Mouse (Mus musculus) embryonic facial prominence, embryonic 15.5 days (tissue): Measurements from ENCODE around the gene Sdk2. TPM values are rescaled to one million over a fixed set of nuclear protein-coding genes. Genes with fewer than 3 reads are reported as not detected.
A peak's percentile ranks its signal among the peaks of the same experiment; 100 is the strongest.

Experiments
- ATAC-seq: fragments of 200-750 bp; cut with Nextera tagmentation; 2 replicates; pipeline ENCODE4 v1.8.0; 2017; ENCODE audit warnings: low read depth, moderate TSS enrichment; ENCODE audit not compliant: insufficient number of reproducible peaks, low FRiP score, low TSS enrichment
- H3K27ac ChIP-seq: fragments of 300-500 bp; sonication (generic); replicated peaks from 2 replicates; pipeline ENCODE4 v1.5.1; 2015; ENCODE audit warnings: mild to moderate bottlenecking, inconsistent platforms
- H3K27me3 ChIP-seq: fragments of 300-500 bp; sonication (generic); 2 replicates; pipeline ENCODE4 v1.6.1; 2015; ENCODE audit warnings: inconsistent platforms
- H3K36me3 ChIP-seq: fragments of 300-500 bp; sonication (generic); 2 replicates; pipeline ENCODE4 v1.6.1; 2015; ENCODE audit warnings: mild to moderate bottlenecking, inconsistent platforms
- H3K4me1 ChIP-seq: fragments of 300-500 bp; sonication (generic); 2 replicates; pipeline ENCODE4 v1.6.1; 2015; ENCODE audit warnings: inconsistent platforms
- H3K4me2 ChIP-seq: fragments of 300-500 bp; sonication (generic); replicated peaks from 2 replicates; pipeline ENCODE4 v1.6.1; 2015; ENCODE audit warnings: mild to moderate bottlenecking, inconsistent platforms
- H3K4me3 ChIP-seq: fragments of 300-500 bp; sonication (generic); replicated peaks from 2 replicates; pipeline ENCODE4 v1.5.1; 2015; ENCODE audit warnings: mild to moderate bottlenecking, inconsistent platforms
- H3K9ac ChIP-seq: fragments of 300-500 bp; sonication (generic); 2 replicates; pipeline ENCODE4 v1.6.1; 2015; ENCODE audit warnings: inconsistent platforms
- H3K9me3 ChIP-seq: fragments of 300-500 bp; sonication (generic); replicated peaks from 2 replicates; pipeline ENCODE4 v1.6.1; 2016; ENCODE audit warnings: inconsistent platforms
- WGBS: fragments of 180-500 bp; shearing (Covaris S2); methylation state at CpG from one replicate; pipeline ENCODE4 v1.1.7; 2015; 5-methylcytosine and 5-hydroxymethylcytosine counted together
- polyA plus RNA-seq: library from polyadenylated mRNA; unstranded; fragments of >200 nt; fragmentation: Nextera tagmentation; extraction: Ambion mirVana; gene quantifications from 2 replicates; pipeline ENCODE4 v1.2.1, GENCODE M21; 2015

Gene Sdk2
- polyA plus RNA-seq, 1 experiment from 2014 or later: 4.8 TPM

DNA sequence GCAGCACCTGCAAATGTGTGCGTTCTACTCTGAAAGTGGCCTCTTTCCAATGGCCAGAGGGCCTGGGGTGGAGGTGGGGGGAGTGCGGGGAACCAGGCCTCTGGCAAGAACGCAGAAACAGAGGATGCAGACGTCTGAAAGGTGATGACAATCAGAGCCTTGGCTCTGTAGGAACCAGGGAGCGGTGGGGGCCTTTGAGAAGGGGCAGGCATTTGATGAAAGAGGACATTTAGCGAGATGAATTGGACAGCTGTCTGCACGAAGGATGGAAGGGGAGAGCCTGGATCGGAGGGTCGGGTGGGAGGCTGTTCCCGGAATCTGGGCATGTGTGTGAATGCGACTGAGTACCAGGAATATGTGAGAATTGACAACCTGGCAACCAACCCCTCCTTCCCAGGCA, 47.8 kb downstream of the Sdk2 start:
- WGBS: 36% methylated on average over 11 of the region's 11 CpGs
- Histone ChIP-seq H3K36me3 (no peaks in the 10 kb centered on the region), H3K4me3 (no peak overlapping the region), H3K9ac (no peak overlapping the region), H3K27me3 (peaks cover 24% of the 10 kb centered on the region), H3K4me2 (no peak overlapping the region), H3K27ac (no peak overlapping the region), H3K4me1 (peaks cover 40% of the 10 kb centered on the region), H3K9me3 (no peaks in the 10 kb centered on the region)
- no peak for ATAC-seq

DNA sequence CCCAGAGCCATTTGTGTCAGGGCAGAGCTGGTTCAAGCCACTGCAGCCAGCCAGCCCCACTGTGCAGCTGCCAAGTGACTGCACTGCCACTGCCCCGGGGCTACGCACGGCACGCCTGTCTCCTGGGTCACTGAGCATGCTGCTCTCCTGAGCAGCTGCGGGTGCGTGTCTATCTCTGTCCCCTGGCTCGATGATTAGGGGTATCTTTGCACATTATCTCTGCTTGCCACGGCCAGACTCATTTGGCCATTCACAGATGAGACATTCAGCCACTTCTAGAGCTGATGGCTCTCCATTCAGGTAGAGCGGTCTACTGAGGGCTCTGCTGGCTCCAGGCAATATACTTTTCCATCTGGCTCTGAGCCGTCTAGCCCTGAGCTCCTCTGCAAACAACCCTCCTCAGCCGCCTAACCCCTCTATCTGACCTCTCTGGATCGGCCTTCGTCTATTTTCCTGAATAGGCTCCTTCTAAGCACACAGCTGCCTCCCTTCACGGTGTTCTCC, 49.9 kb downstream of the Sdk2 start:
- ATAC-seq: no peak
- H3K9ac ChIP-seq: no peak overlapping the region
- H3K4me3 ChIP-seq: no peak overlapping the region
- peaks cover 40% of the 10 kb centered on the region for H3K4me1 ChIP-seq
- peaks cover 24% of the 10 kb centered on the region for H3K27me3 ChIP-seq
- no peak overlapping the region for H3K4me2 ChIP-seq
- no peak overlapping the region for H3K27ac ChIP-seq
- WGBS: 23% methylated on average over 14 of the region's 14 CpGs
- no peaks in the 10 kb centered on the region for H3K9me3 ChIP-seq
- H3K36me3 ChIP-seq: no peaks in the 10 kb centered on the region

DNA sequence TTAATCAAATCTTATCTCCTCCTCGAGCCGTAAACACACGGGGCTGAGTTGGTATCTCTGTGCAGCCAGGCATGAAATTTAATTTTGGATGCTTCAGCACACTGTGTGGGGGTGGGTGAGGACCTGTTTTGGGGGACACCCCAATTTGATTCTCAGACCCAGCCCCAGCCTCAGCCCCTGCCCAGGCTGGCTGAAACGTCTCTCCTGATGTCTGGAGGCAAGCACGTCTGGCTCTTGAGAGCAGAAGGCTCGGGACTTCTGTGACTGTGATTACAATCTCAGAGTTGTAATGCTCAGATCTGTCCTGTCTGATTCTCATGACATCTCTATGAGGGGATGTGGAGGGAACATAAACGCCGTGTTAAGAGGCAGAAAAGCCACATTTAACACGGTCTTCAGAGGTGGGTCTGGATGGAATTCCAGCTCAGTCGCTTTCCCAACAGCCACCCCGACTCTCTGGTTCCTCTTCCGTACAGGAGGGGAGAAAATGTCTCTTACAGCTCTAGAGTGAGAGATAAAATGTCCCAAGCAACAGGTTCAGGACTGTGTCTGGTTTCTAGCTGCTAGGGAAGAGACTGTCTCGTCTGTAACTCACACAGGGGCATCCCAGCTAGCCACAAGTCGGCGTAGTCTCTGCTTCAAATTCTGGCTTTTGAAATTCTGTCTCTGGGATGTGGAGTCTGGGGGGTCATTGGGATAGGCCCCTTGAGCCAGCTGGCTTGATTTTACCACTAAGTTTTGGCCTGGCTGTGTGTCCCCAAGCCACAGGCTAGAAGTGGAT, 50.5 kb downstream of the Sdk2 start:
- Histone ChIP-seq H3K4me2 (peak overlapping the region; percentile 10; the same call in 1 of the 2 replicates), H3K27me3 (peaks cover 24% of the 10 kb centered on the region), H3K9me3 (no peaks in the 10 kb centered on the region), H3K27ac (no peak overlapping the region), H3K4me3 (no peak overlapping the region), H3K9ac (no peak overlapping the region), H3K4me1 (peaks cover 40% of the 10 kb centered on the region), H3K36me3 (no peaks in the 10 kb centered on the region)
- ATAC-seq: no peak
- 13% methylated on average over 15 of the region's 15 CpGs for WGBS

GRCm38 (mm10) chr11:114011523-114011922, 55.3 kb downstream of the Sdk2 start:
- H3K4me2 ChIP-seq: no peak overlapping the region
- 52% methylated on average over 9 of the region's 9 CpGs for WGBS
- no peak overlapping the region for H3K4me3 ChIP-seq
- no peak overlapping the region for H3K9ac ChIP-seq
- H3K27me3 ChIP-seq: no peaks in the 10 kb centered on the region
- no peak overlapping the region for H3K27ac ChIP-seq
- ATAC-seq: no peak
- peaks cover 21% of the 10 kb centered on the region for H3K4me1 ChIP-seq
- H3K9me3 ChIP-seq: no peaks in the 10 kb centered on the region
- H3K36me3 ChIP-seq: no peaks in the 10 kb centered on the region

DNA sequence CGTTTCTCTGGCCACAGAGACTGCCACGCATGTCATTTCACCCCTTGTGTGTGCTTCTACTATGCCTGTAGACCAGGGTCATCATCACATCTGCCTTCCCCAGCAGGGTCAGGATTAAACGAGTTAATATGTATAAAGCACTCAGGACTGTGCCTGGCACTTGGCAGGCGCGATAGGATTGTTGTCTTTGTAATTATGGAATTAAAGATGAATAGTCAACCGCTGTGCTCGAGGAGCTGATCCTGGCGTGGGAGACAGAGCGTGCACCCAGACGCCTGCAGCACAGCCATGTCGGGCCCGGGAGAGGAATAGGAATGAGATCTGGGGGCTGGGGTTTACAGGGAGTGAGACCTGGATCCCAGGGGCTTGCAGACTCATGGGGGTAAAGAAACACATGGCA, 61.0 kb downstream of the Sdk2 start:
- Histone ChIP-seq H3K27ac (no peak overlapping the region), H3K36me3 (no peaks in the 10 kb centered on the region), H3K9me3 (no peaks in the 10 kb centered on the region), H3K4me2 (no peak overlapping the region), H3K4me3 (no peak overlapping the region), H3K27me3 (no peaks in the 10 kb centered on the region), H3K4me1 (0 out of 2 replicates have a peak, but pooled peaks cover 3% of the 10 kb centered on the region), H3K9ac (no peak overlapping the region)
- WGBS: 38% methylated on average over 12 of the region's 12 CpGs
- ATAC-seq: no peak

GRCm38 (mm10) chr11:114004651-114005050, 62.2 kb downstream of the Sdk2 start:
- 0 out of 2 replicates have a peak, but pooled peaks cover 3% of the 10 kb centered on the region for H3K4me1 ChIP-seq
- H3K9ac ChIP-seq: no peak overlapping the region
- no peak overlapping the region for H3K4me2 ChIP-seq
- H3K9me3 ChIP-seq: no peaks in the 10 kb centered on the region
- WGBS: 95% methylated on average over 7 of the region's 7 CpGs
- no peaks in the 10 kb centered on the region for H3K36me3 ChIP-seq
- no peak overlapping the region for H3K27ac ChIP-seq
- H3K27me3 ChIP-seq: no peaks in the 10 kb centered on the region
- no peak overlapping the region for H3K4me3 ChIP-seq
- ATAC-seq: no peak

DNA sequence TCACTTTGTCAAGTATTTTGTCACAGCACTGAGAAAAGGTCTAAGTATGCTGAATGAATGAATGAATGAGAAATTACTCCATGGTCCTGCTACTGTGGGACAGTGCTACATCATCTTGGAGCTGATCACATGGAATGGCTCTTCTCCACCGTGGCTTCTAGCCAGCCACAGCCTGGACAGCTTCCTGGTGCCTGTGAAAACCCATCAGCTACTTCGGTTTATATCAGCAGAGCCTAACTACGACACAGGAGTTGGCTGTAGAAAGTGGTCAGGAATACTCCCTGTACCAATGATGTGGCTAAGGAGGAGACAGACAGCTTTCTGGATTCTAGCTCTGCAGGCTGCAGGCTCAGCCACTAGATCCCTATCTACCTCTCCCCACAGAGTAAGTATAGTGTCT, 63.7 kb downstream of the Sdk2 start:
- Histone ChIP-seq H3K9me3 (no peaks in the 10 kb centered on the region), H3K36me3 (no peaks in the 10 kb centered on the region), H3K27me3 (no peaks in the 10 kb centered on the region), H3K9ac (no peak overlapping the region), H3K27ac (no peak overlapping the region), H3K4me3 (no peak overlapping the region), H3K4me1 (0 out of 2 replicates have a peak, but pooled peaks cover 3% of the 10 kb centered on the region), H3K4me2 (no peak overlapping the region)
- no peak for ATAC-seq
- 84% methylated on average over 3 of the region's 3 CpGs for WGBS

DNA sequence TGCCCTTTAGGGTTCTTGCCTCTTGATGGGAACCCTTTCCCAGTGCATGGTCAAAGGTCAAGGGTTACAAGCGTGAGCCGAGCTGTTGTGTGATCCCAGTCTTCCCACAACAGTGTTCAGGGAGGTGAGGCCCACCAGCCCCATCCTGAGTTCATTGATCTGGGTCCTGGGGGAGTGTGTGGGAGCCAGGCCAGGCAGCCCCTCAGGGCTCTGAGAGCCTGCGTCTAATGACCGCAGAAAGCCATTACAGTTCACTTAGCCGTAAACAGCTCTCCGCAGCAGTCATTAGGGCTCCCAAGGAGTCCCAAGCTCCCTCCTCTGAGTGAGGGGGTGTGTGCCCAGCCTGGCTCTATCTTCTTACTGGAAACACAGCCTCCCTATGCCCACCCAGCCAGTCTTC, 66.8 kb downstream of the Sdk2 start:
- Histone ChIP-seq H3K4me2 (no peak overlapping the region), H3K27me3 (no peaks in the 10 kb centered on the region), H3K4me1 (peaks cover 6% of the 10 kb centered on the region), H3K27ac (no peak overlapping the region), H3K9ac (no peak overlapping the region), H3K36me3 (no peaks in the 10 kb centered on the region), H3K9me3 (no peaks in the 10 kb centered on the region), H3K4me3 (no peak overlapping the region)
- 48% methylated on average over 6 of the region's 6 CpGs for WGBS
- ATAC-seq: no peak

- Histone ChIP-seq H3K36me3 (no peaks in the 10 kb centered on the region), H3K9ac (no peak overlapping the region), H3K4me1 (peaks cover 6% of the 10 kb centered on the region), H3K27ac (no peak overlapping the region), H3K4me3 (no peak overlapping the region), H3K27me3 (no peaks in the 10 kb centered on the region), H3K4me2 (no peak overlapping the region), H3K9me3 (no peaks in the 10 kb centered on the region)
- WGBS: 85% methylated on average over 3 of the region's 3 CpGs
- ATAC-seq: no peak
These were observed 68.1 kb downstream of the Sdk2 start for GRCm38 (mm10) chr11:113998702-113999101.

DNA sequence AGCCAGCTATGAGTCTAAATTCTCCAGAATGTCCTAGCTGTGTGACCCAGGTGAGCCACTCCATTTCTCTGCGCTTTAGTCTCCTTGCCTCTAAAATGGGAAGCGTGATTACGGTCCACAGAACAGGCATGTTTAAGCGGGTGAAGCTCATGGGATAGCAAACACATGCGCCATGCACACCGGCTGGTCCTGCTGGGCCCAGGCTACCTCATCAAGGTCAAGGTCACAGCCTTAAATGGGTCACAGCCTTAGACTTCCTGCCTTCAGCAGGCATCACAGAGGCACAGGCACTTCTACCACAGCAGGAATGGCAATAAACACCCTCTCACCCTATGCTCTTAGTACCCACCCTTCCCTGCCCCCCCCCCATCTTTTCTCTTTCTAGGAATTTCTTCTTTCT, 72.9 kb downstream of the Sdk2 start:
- H3K4me3 ChIP-seq: no peak overlapping the region
- WGBS: 97% methylated on average over 6 of the region's 6 CpGs
- H3K9ac ChIP-seq: no peak overlapping the region
- no peaks in the 10 kb centered on the region for H3K36me3 ChIP-seq
- no peak overlapping the region for H3K27ac ChIP-seq
- peaks cover 35% of the 10 kb centered on the region for H3K4me1 ChIP-seq
- no peak for ATAC-seq
- H3K9me3 ChIP-seq: no peaks in the 10 kb centered on the region
- no peak overlapping the region for H3K4me2 ChIP-seq
- no peaks in the 10 kb centered on the region for H3K27me3 ChIP-seq

DNA sequence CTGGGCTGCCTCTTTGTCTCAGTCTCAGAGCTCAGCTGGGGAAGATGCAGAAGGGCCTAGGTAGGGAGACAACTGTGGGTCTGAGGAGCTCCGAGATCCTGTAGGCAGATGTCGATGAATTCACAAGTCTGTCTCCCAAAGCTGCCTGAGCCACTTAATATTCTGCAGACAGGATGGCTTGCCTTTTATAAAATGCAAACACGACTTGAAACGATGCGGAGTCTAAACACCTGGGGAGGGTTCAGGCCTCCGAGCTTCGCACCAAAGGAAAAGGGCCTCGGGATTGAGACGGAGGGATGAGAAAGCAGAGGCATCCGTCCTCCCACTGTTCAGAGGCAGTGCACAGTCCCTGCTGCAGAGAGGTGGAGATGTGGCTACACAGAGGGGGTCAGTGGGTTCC, 74.0 kb downstream of the Sdk2 start:
- no peak for ATAC-seq
- Histone ChIP-seq H3K9ac (no peak overlapping the region), H3K4me3 (no peak overlapping the region), H3K27me3 (no peaks in the 10 kb centered on the region), H3K4me1 (peaks cover 35% of the 10 kb centered on the region), H3K36me3 (no peaks in the 10 kb centered on the region), H3K4me2 (no peak overlapping the region), H3K27ac (no peak overlapping the region), H3K9me3 (no peaks in the 10 kb centered on the region)
- WGBS: 70% methylated on average over 10 of the region's 10 CpGs

GRCm38 (mm10) chr11:113991886-113992285, 75.0 kb downstream of the Sdk2 start:
- H3K4me3 ChIP-seq: no peak overlapping the region
- H3K36me3 ChIP-seq: no peaks in the 10 kb centered on the region
- no peak overlapping the region for H3K27ac ChIP-seq
- 30% methylated on average over 8 of the region's 8 CpGs for WGBS
- H3K9ac ChIP-seq: no peak overlapping the region
- H3K27me3 ChIP-seq: no peaks in the 10 kb centered on the region
- no peak for ATAC-seq
- no peak overlapping the region for H3K4me2 ChIP-seq
- H3K9me3 ChIP-seq: no peaks in the 10 kb centered on the region
- peaks cover 35% of the 10 kb centered on the region for H3K4me1 ChIP-seq
